Mouse (Mus musculus) MEL (cell line): ENCODE measurements at regions not wholly inside any gene's neighbourhood (a gene's known extent, or its start where the extent isn't known, plus 50 kb on each side); places are given as distances from the start of the nearest gene placed in this dataset.

ENCODE experiments used
- DNase-seq: peaks from one replicate; pipeline ENCODE4 v3.0.0; 2011; ENCODE audit warnings: low read depth, low spot score
- H3K27ac ChIP-seq: 2 replicates; pipeline ENCODE4 v1.5.1; 2012; ENCODE audit warnings: low read depth, mild to moderate bottlenecking, control low read depth, low read length, moderate library complexity; ENCODE audit not compliant: control insufficient read depth
- H3K27me3 ChIP-seq, 2 experiments: fragments of 150-350 bp in 1 of 2; sonication (generic) in 1 of 2; 2 replicates each; pipeline ENCODE4 v1.6.1; 2012; ENCODE audit warnings: low read length in 2 of 2, mild to moderate bottlenecking in 2 of 2, improper control_type of control experiment in 1 of 2, moderate library complexity in 1 of 2; ENCODE audit not compliant: insufficient read depth in 2 of 2, control insufficient read depth in 1 of 2
- H3K36me3 ChIP-seq, 2 experiments: 2 replicates each; pipeline ENCODE4 v1.6.1; 2012 to 2014; ENCODE audit warnings: low read length in 2 of 2, improper control_type of control experiment in 1 of 2, inconsistent platforms in 1 of 2, mild to moderate bottlenecking in 1 of 2; ENCODE audit not compliant: insufficient read depth in 2 of 2, control insufficient read depth in 1 of 2
- H3K4me1 ChIP-seq, 2 experiments: fragments of 150-350 bp in 1 of 2; sonication (generic) in 1 of 2; 2 replicates each; pipeline ENCODE4 v1.6.1; 2012; ENCODE audit warnings: low read length in 2 of 2, improper control_type of control experiment in 1 of 2, mild to moderate bottlenecking in 1 of 2; ENCODE audit not compliant: insufficient read depth in 2 of 2, control insufficient read depth in 1 of 2
- H3K4me3 ChIP-seq, 2 experiments: fragments of 150-350 bp in 1 of 2; sonication (generic) in 1 of 2; 2 replicates each; pipeline ENCODE4 v1.5.1; 2012; ENCODE audit warnings: low read depth in 2 of 2, low read length in 2 of 2, mild to moderate bottlenecking in 2 of 2, moderate library complexity in 2 of 2, control low read depth in 1 of 2, improper control_type of control experiment in 1 of 2; ENCODE audit not compliant: control insufficient read depth in 1 of 2, insufficient read depth in 1 of 2
- H3K79me2 ChIP-seq: 2 replicates; pipeline ENCODE4 v1.6.1; 2012; ENCODE audit warnings: mild to moderate bottlenecking, low read length, moderate library complexity; ENCODE audit not compliant: control insufficient read depth, poor library complexity, insufficient read depth
- H3K9ac ChIP-seq: 2 replicates; pipeline ENCODE4 v1.6.1; 2012; ENCODE audit warnings: low read depth, mild to moderate bottlenecking, control low read depth, low read length, moderate library complexity; ENCODE audit not compliant: control insufficient read depth, poor library complexity, severe bottlenecking
- H3K9me3 ChIP-seq: fragments of 150-350 bp; sonication (generic); replicated peaks from 2 replicates; pipeline ENCODE4 v1.6.1; 2012; ENCODE audit warnings: mild to moderate bottlenecking, low read length, improper control_type of control experiment, moderate library complexity; ENCODE audit not compliant: insufficient read depth
- CHD2 ChIP-seq: IDR thresholded peaks from 2 replicates; pipeline ENCODE4 v1.6.1; 2011; ENCODE audit warnings: low read length, improper control_type of control experiment
- CTCF ChIP-seq, 3 experiments: IDR thresholded peaks in 2 of 3; conservative IDR thresholded peaks in 1 of 3; 2 replicates each; pipeline ENCODE4 v1.5.1; 2011 to 2012; ENCODE audit warnings: low read length in 3 of 3, low read depth in 2 of 3, mild to moderate bottlenecking in 2 of 3, improper control_type of control experiment in 1 of 3, inconsistent platforms in 1 of 3, mixed read lengths in 1 of 3, moderate library complexity in 1 of 3; ENCODE audit not compliant: control insufficient read depth in 1 of 3, insufficient read depth in 1 of 3, poor library complexity in 1 of 3, severe bottlenecking in 1 of 3
- E2F4 ChIP-seq: IDR thresholded peaks from 2 replicates; pipeline ENCODE4 v1.6.1; 2011; ENCODE audit warnings: low read depth, low read length, improper control_type of control experiment, borderline replicate concordance
- ELF1 ChIP-seq: IDR thresholded peaks from 2 replicates; pipeline ENCODE4 v1.6.1; 2014; ENCODE audit warnings: low read depth, mild to moderate bottlenecking, inconsistent platforms, low read length, improper control_type of control experiment, moderate library complexity
- ETS1 ChIP-seq: IDR thresholded peaks from 2 replicates; pipeline ENCODE4 v1.6.1; 2012; ENCODE audit warnings: low read depth, mild to moderate bottlenecking, inconsistent platforms, low read length, improper control_type of control experiment, moderate library complexity
- GABPA ChIP-seq: IDR thresholded peaks from 2 replicates; pipeline ENCODE4 v1.6.1; 2012; ENCODE audit warnings: low read depth, mild to moderate bottlenecking, inconsistent platforms, low read length, improper control_type of control experiment, moderate library complexity
- GATA1 ChIP-seq: IDR thresholded peaks from 2 replicates; pipeline ENCODE4 v1.6.1; 2011; ENCODE audit warnings: low read depth, low read length, improper control_type of control experiment
- HCFC1 ChIP-seq: IDR thresholded peaks from 2 replicates; pipeline ENCODE4 v1.6.1; 2012; ENCODE audit warnings: low read depth, mild to moderate bottlenecking, inconsistent platforms, low read length, improper control_type of control experiment, moderate library complexity
- MAFK ChIP-seq: IDR thresholded peaks from 2 replicates; pipeline ENCODE4 v1.6.1; 2011; ENCODE audit warnings: low read depth, mild to moderate bottlenecking, low read length, improper control_type of control experiment, borderline replicate concordance
- MEF2A ChIP-seq: IDR thresholded peaks from 2 replicates; pipeline ENCODE4 v1.6.1; 2014; ENCODE audit warnings: low read depth, mild to moderate bottlenecking, inconsistent platforms, low read length, improper control_type of control experiment; ENCODE audit not compliant: poor library complexity, insufficient replicate concordance, severe bottlenecking; ENCODE audit errors: extremely low read depth
- MYC ChIP-seq: IDR thresholded peaks from 2 replicates; pipeline ENCODE4 v1.6.1; 2011; ENCODE audit warnings: low read depth, mild to moderate bottlenecking, low read length, improper control_type of control experiment, moderate library complexity
- NELFE ChIP-seq: IDR thresholded peaks from 2 replicates; pipeline ENCODE4 v1.6.1; 2011; ENCODE audit warnings: low read depth, low read length, improper control_type of control experiment
- NRF1 ChIP-seq: IDR thresholded peaks from 2 replicates; pipeline ENCODE4 v1.6.1; 2014; ENCODE audit warnings: low read depth, mild to moderate bottlenecking, inconsistent platforms, low read length, improper control_type of control experiment, moderate library complexity; ENCODE audit not compliant: poor library complexity, insufficient read depth, severe bottlenecking
- POLR2A ChIP-seq, 2 experiments: IDR thresholded peaks; 2 replicates each; pipeline ENCODE4 v1.6.1; 2011 to 2012; ENCODE audit warnings: low read length in 2 of 2, mild to moderate bottlenecking in 2 of 2, control low read depth in 1 of 2, improper control_type of control experiment in 1 of 2, low read depth in 1 of 2, moderate library complexity in 1 of 2; ENCODE audit not compliant: control insufficient read depth in 1 of 2, insufficient read depth in 1 of 2, poor library complexity in 1 of 2
- POLR2AphosphoS5 ChIP-seq: IDR thresholded peaks from 2 replicates; pipeline ENCODE4 v1.6.1; 2012; ENCODE audit warnings: low read depth, borderline replicate concordance, mild to moderate bottlenecking, inconsistent platforms, low read length, moderate library complexity, mixed read lengths
- TBP ChIP-seq: IDR thresholded peaks from 2 replicates; pipeline ENCODE4 v1.8.0; 2011; ENCODE audit warnings: low read depth, low read length, improper control_type of control experiment
- USF1 ChIP-seq: IDR thresholded peaks from 2 replicates; pipeline ENCODE4 v1.6.1; 2014; ENCODE audit warnings: low read depth, mild to moderate bottlenecking, inconsistent platforms, low read length, improper control_type of control experiment, moderate library complexity
- USF2 ChIP-seq, 2 experiments: IDR thresholded peaks; 2 replicates each; pipeline ENCODE4 v1.6.1; 2011 to 2012; ENCODE audit warnings: improper control_type of control experiment in 2 of 2, low read length in 2 of 2, borderline replicate concordance in 1 of 2, inconsistent platforms in 1 of 2, low read depth in 1 of 2, mild to moderate bottlenecking in 1 of 2; ENCODE audit not compliant: insufficient read depth in 1 of 2
- ZC3H11A ChIP-seq: IDR thresholded peaks from 2 replicates; pipeline ENCODE4 v1.6.1; 2012; ENCODE audit warnings: low read depth, mild to moderate bottlenecking, inconsistent platforms, low read length, improper control_type of control experiment
- ZMIZ1 ChIP-seq: IDR thresholded peaks from 2 replicates; pipeline ENCODE4 v1.6.1; 2012; ENCODE audit warnings: low read depth, mild to moderate bottlenecking, inconsistent platforms, low read length, improper control_type of control experiment, moderate library complexity

- Histone ChIP-seq H3K4me3 (no peak overlapping the region), H3K36me3 (no peaks in the 10 kb centered on the region), H3K79me2 (no peaks in the 10 kb centered on the region), H3K27ac (no peak overlapping the region), H3K9ac (no peak overlapping the region), H3K9me3 (no peaks in the 10 kb centered on the region), H3K4me1 (no peaks in the 10 kb centered on the region), H3K27me3 (no peaks in the 10 kb centered on the region)
- DNase-seq, result no peak
- TF ChIP-seq NRF1, result no peak
- TF ChIP-seq GABPA, result no peak
- TF ChIP-seq CHD2, result no peak
Measured at GRCm38 (mm10) chr12:71569662-71570061, 260.0 kb downstream of the Dact1 start.

GRCm38 (mm10) chr12:71570116-71570515 is 260.4 kb downstream of the Dact1 start:
- no peak for DNase-seq
- H3K27ac ChIP-seq, result no peak overlapping the region
- H3K9ac ChIP-seq, result no peak overlapping the region
- H3K27me3 ChIP-seq, result no peaks in the 10 kb centered on the region
- no peaks in the 10 kb centered on the region for H3K4me1 ChIP-seq
- no peaks in the 10 kb centered on the region for H3K79me2 ChIP-seq
- no peak for TF ChIP-seq HCFC1
- no peak for TF ChIP-seq NELFE
- no peak for TF ChIP-seq ZC3H11A
- TF ChIP-seq TBP, result no peak
- TF ChIP-seq USF1, result no peak
- TF ChIP-seq ETS1, result no peak
- no peak for TF ChIP-seq GATA1
- no peak for TF ChIP-seq USF2 (IDR thresholded peaks at IDR 0.05; ENCODE audit: borderline replicate concordance in 1 of 2, insufficient read depth in 1 of 2, low read depth in 1 of 2, low read length in 2 of 2)
- TF ChIP-seq ELF1, result no peak
- TF ChIP-seq POLR2AphosphoS5, result no peak
- TF ChIP-seq POLR2A (IDR thresholded peaks at IDR 0.05; ENCODE audit: control insufficient read depth in 1 of 2, insufficient read depth in 1 of 2, low read depth in 1 of 2, low read length in 2 of 2, poor library complexity in 1 of 2), result no peak
- no peak for TF ChIP-seq E2F4
- TF ChIP-seq MEF2A, result no peak
- TF ChIP-seq ZMIZ1, result no peak
- no peak for TF ChIP-seq CTCF (IDR thresholded peaks at IDR 0.05 in 2 of 3, conservative IDR thresholded peaks at IDR 0.05 in 1 of 3; ENCODE audit: control insufficient read depth in 1 of 3, insufficient read depth in 1 of 3, low read depth in 2 of 3, low read length in 3 of 3, poor library complexity in 1 of 3, severe bottlenecking in 1 of 3)
- TF ChIP-seq MAFK, result no peak
- TF ChIP-seq MYC, result no peak
- no peaks in the 10 kb centered on the region for H3K36me3 ChIP-seq
- H3K4me3 ChIP-seq, result no peak overlapping the region
- H3K9me3 ChIP-seq, result no peaks in the 10 kb centered on the region
